Mouse (Mus musculus) retina, postnatal 7 days (tissue): ENCODE measurements around the gene Rab4b.

Experiments
- DNase-seq: peaks from one replicate; pipeline ENCODE4 v3.0.0-alpha.2; 2012; ENCODE audit warnings: low read depth, low spot score

Rab4b gene

DNA sequence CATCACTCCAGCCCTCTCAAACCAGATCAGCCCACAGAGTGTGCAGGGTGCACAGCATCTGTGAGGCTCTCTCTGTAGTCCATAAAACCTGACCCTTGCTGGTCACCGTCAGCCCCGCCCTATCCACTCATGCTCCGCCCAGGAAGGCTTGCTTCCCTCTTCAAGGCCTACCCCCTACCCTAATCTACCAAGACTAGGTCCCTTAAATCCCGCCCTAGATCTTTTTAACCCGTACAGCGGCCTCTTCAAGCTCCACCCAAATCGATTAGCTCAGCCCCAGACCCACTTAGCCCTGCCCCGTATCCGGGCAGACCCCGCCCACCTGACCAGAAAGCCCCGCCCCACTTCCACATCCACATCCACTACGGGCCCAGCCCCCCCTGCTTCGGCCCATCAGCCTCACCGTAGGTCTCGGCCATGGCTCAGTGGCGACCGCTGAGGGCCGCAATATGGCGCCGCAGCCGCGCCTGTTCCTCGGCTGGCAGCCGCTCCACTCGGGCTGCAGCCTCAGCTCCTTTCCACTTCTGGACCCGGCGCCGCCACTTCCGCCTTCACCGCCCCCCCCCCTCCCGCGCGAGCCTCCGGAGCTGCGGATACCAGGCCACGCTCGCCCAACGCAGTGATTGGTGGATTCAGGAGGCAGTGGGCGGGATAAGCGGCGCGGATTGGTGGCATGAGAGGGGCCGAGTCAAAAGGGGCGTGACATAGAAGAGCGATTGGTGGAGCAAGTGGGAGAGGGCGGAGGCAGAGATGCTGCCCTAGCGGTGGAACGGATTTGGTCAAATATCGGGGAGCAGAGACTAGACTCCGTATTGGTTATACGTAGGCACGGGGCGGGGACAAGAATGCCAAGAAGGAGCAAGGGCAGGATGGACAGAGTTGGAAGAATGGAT is at the start of gene Rab4b:
Gene Rab4b (minus strand): TSS at position 573 of the 893 bp plus-strand sequence.
- DNase-seq: peak; percentile 99

- DNase-seq: peak; percentile 89
Observed at GRCm38 (mm10) chr7:27228281-27228821, 49.7 kb upstream of the Rab4b start, which contains the start of gene Itpkc. Itpkc (minus strand) TSS chr7:27228661.

- no peak for DNase-seq
Observed at GRCm38 (mm10) chr7:27227676-27228075, 49.0 kb upstream of the Rab4b start.

- DNase-seq: no peak
Observed at GRCm38 (mm10) chr7:27227276-27227675, 48.6 kb upstream of the Rab4b start.

DNA sequence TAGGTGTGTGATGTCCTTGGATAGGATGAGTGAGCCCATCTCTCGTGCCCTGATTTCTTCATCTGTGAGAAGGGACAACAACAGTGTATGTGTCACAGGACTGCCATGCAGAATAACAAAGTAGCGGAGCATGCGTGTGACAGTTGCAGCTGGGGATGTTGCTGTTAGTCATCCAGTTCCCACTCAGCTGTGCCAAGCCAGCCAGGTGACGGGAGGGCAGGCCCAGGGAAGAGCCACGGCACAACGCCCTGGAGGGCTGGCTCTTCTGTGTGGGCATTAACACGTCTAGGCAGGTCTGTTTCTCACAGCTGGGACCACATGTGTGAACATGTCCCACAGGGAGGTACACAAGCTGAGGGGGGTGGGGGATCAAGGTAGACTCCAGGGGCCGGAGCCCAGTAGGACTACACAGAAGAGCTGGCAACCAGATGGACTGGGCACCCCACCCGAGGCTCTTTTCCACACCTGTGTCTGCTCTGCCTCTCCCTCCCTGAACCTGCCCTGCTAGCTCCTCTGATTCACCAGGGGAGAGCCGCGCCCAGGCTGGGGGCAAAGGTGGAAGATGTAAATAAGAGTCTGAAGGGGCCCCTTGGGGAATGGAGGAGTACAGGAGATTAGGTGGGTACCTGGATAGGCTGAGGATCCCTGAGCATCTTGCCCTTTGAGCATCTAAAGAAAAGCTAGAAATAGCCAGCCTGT is 46.3 kb upstream of the Rab4b start:
- DNase-seq: no peak

GRCm38 (mm10) chr7:27222538-27222937 is 43.8 kb upstream of the Rab4b start:
- DNase-seq: no peak

- DNase-seq: no peak
Observed at GRCm38 (mm10) chr7:27221939-27222338, 43.2 kb upstream of the Rab4b start.

DNA sequence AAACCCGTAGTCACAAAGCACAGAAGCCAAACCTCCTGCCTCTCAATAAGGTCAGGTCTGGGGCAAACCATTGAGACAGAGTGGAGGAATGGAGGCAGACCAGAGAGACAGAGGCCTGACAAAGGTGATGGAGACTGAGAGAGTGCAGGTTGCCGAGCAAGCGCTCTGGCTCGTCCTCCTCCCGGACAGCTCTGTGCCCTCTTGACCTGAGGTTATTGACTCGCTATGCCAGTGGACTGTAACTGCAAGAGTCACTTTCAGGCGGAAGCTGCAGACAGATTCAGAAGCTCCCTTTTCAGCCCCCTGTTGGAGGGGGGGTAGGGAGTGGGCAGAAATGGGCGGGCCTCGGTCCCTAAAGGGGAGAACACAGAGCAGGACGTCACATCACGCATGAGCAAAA is 41.2 kb upstream of the Rab4b start:
- no peak for DNase-seq

GRCm38 (mm10) chr7:27218586-27218985 is 39.9 kb upstream of the Rab4b start:
- no peak for DNase-seq

DNA sequence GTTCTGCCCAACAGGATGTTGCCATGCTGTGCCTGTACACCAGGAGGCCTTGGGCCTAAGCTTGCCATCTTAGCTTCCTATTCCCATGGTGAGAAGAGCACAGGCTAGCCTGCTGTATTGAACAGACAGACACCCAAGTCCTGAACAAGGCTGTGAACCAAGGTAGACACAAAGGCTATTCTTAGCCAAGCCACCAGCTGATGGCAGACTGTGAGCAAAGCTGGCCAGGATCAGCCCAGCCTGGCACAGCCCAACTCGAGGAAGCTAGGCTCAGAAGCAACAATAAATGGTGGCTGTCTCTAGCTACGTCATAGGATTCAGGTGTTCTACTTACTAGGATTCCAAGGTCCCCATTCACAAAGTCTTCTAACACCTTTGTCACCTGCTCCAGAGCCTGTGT is 33.9 kb upstream of the Rab4b start:
- no peak for DNase-seq

- DNase-seq: no peak
Observed at GRCm38 (mm10) chr7:27203730-27204449, 25.2 kb upstream of the Rab4b start.

DNA sequence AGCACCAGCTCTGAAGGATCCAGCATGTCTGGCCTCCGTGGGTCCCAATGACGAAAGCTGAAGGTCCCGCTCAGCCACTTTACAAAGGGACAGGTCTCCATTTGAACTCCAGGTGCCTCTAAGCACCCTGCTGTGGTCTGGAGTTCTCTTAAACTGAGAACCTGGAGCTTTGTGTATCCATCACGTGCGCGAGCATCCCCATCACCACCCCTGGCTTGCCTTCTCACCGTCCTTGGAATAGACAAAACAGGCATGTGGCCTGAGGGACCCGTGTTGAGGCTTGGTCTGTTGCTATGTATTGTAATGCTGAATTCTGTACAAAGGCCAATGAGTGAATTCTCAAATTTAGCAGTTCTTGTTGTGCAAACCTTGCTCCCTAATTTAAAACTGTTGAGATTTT is 20.1 kb upstream of the Rab4b start:
- DNase-seq: no peak

DNA sequence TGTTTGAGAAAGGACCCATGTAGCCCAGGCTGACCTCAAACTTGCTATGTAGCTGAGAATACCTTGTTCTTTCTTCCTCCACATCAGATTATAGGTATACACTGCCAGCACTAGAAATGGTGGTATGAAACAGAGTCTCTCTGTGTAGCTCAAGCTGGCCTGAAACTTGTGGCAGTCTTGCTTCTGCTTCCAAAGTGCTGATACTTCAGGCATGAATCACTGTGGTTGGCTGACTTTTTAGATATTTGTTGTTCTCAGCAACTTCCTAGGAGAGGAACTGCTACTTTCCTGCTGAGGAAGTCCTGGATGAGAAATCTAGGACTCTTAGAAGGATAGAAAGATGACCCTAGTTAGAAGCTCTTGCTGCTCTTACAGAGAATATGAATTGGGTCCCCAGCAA is 19.7 kb upstream of the Rab4b start:
- no peak for DNase-seq

GRCm38 (mm10) chr7:27197634-27198033 is 18.9 kb upstream of the Rab4b start:
- DNase-seq: no peak

- DNase-seq: no peak
Observed at GRCm38 (mm10) chr7:27197136-27197535, 18.4 kb upstream of the Rab4b start.

DNA sequence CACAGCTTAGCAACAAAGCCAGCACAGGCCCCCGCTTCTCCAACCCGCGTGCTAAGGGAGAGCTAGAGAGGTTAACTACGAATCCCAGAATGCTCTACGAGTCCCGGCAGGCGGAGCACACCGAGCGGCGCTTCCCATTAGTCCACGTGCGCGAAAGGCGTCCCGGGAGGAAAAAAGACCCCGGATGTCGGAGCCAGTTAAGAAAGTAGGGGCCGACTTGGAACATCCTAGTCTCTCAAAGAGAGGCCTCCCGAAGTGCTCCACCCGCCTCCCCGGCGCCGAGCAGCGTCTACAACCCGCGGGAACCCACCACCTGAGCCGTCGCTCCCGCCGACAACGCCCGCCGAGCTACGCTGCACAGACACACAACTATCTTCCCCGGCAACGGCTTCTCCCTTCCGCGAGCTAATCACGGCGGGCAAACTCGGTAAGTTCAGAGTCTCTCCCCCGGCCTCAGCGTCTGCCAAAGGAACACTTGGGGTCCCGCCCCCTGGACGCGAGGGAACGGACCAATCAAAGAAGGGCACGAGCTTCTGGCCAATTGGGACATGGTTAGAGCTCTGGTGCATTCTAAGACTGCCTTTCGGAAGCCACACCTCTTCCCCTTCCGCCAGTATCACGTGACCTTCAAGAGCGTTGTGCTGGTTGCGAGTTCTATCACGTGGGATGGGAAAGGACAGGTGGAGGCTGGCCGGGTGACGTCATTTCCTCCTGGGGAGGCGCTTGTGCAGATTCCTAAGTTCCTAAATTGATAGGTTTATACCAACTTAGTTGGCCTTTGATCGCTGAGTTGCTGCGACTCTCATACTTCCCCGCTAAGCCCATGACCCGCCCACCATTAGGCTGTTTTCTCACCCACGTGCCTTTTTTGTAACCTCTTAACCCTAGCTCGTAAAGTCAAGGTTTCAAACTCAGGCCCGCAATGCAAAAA is 17.2 kb upstream of the Rab4b start, which contains the start of the genes BC024978 and Snrpa:
Gene BC024978 (plus strand): TSS at position 101 of the 931 bp plus-strand sequence.
Gene Snrpa (minus strand): TSS at position 591 of the 931 bp plus-strand sequence.
- peak; percentile 97 for DNase-seq

DNA sequence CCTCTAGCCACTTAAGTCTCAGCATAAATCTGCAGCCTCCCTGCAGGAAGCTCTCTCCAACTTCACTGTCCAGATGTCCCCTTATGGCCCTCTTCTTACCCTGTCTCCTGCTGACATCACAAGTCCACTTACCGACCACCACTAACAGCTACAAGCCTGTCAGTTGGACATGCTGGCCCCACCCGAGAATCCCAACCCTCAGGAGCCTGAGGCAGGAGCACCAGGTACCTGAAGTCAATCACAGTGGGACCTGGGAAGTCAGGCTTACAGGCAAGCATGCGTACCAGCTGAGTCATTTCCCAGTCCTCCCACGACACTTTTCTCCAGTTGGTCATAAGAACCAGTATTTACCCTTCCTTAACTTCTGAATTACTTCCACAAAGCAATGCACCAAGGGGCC is 15.0 kb upstream of the Rab4b start:
- DNase-seq: no peak

GRCm38 (mm10) chr7:27192434-27192833 is 13.7 kb upstream of the Rab4b start:
- no peak for DNase-seq

GRCm38 (mm10) chr7:27189271-27189931 is 10.7 kb upstream of the Rab4b start:
- DNase-seq: no peak

GRCm38 (mm10) chr7:27185986-27186385 is 7.3 kb upstream of the Rab4b start:
- DNase-seq: no peak
